Mouse (Mus musculus): ENCODE measurements at regions not wholly inside any gene's neighbourhood (a gene's known extent, or its start where the extent isn't known, plus 50 kb on each side); places are given as distances from the start of the nearest gene placed in this dataset.

GRCm38 (mm10) chr7:39680411-39680810, 162.8 kb downstream of the Zfp619 start:
- TF ChIP-seq CTCF (IDR thresholded peaks at IDR 0.05; ENCODE audit: extremely low read depth, insufficient read depth, low read length) (no peak), POLR2A (IDR thresholded peaks at IDR 0.05; ENCODE audit: extremely low read depth, insufficient read depth, low read length) (no peak)
